Mouse (Mus musculus): ENCODE measurements at regions not wholly inside any gene's neighbourhood (a gene's known extent, or its start where the extent isn't known, plus 50 kb on each side); places are given as distances from the start of the nearest gene placed in this dataset.
A peak's percentile ranks its signal among the peaks of the same experiment; 100 is the strongest.

- no peak overlapping the region for H3K4me3 ChIP-seq (replicated peaks; ENCODE audit: control insufficient read depth, low read depth, low read length)
- no peak for TF ChIP-seq POLR2A (IDR thresholded peaks at IDR 0.05; ENCODE audit: borderline replicate concordance, control insufficient read depth, low read depth, low read length)
- no peak for TF ChIP-seq CTCF (IDR thresholded peaks at IDR 0.05; ENCODE audit: control insufficient read depth, insufficient read depth, low read length)
- 88% methylated on average over 5 of the region's 5 CpGs for WGBS
- no peak overlapping the region for H3K27ac ChIP-seq (ENCODE audit: control insufficient read depth, insufficient read depth, low read depth, low read length, poor library complexity)
- H3K4me1 ChIP-seq (ENCODE audit: control insufficient read depth, insufficient read depth, low read length), result no peaks in the 10 kb centered on the region
Observed at GRCm38 (mm10) chr9:74449981-74450380, 339.8 kb downstream of the Wdr72 start.

DNA sequence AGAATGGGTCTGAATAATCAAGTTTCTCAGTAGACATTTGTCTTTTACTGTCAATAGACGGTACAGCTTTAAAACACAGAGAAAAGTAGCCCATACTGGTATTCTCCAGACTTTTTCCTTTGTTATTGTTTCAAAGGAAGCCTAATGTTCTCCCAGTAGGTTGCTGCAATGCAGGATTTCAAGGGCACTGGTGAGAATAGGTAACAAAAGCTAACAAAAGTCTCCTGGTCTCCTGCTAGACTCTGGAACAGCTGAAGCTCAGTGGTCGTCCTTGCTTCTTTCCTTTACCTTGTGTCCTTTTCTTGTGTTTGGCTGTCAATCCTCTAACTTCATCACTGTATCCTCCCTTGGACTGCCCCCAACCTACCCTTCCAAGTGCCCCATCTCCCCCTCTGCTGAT lies 350.9 kb downstream of the Wdr72 start:
- no peak overlapping the region for H3K4me3 ChIP-seq (replicated peaks; ENCODE audit: control insufficient read depth, low read depth, low read length)
- 54% methylated on average over 2 of the region's 2 CpGs for WGBS
- no peaks in the 10 kb centered on the region for H3K4me1 ChIP-seq (ENCODE audit: control insufficient read depth, insufficient read depth, low read length)
- TF ChIP-seq POLR2A (IDR thresholded peaks at IDR 0.05; ENCODE audit: borderline replicate concordance, control insufficient read depth, low read depth, low read length), result no peak
- TF ChIP-seq CTCF (IDR thresholded peaks at IDR 0.05; ENCODE audit: control insufficient read depth, insufficient read depth, low read length), result no peak
- H3K27ac ChIP-seq (ENCODE audit: control insufficient read depth, insufficient read depth, low read depth, low read length, poor library complexity), result no peak overlapping the region

GRCm38 (mm10) chr9:74476830-74477229 lies 366.7 kb downstream of the Wdr72 start:
- 60% methylated on average over 2 of the region's 2 CpGs for WGBS
- no peaks in the 10 kb centered on the region for H3K4me1 ChIP-seq (ENCODE audit: control insufficient read depth, insufficient read depth, low read length)
- TF ChIP-seq CTCF (IDR thresholded peaks at IDR 0.05; ENCODE audit: control insufficient read depth, insufficient read depth, low read length) (no peak), POLR2A (IDR thresholded peaks at IDR 0.05; ENCODE audit: borderline replicate concordance, control insufficient read depth, low read depth, low read length) (no peak)
- H3K4me3 ChIP-seq (replicated peaks; ENCODE audit: control insufficient read depth, low read depth, low read length), result no peak overlapping the region
- no peak overlapping the region for H3K27ac ChIP-seq (ENCODE audit: control insufficient read depth, insufficient read depth, low read depth, low read length, poor library complexity)

DNA sequence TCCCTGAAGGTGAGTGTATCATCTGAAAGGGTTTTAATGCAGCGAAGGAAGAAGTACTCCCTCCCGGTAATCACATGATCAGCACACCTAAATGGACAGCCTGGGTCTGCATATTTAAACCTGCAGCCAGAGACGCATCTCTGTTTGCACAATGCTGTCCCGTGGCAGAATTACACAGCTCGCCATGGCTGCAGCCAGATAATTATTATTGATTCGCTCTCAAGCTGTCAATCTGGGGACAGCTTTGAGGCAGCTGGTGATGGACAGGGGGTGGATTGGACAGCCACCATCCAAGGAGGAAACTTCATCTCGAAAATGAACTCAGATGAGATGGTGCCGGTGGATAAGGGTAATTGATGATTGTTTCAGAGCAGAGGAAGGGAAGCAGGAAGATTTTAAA lies 369.1 kb downstream of the Wdr72 start:
- WGBS, result 72% methylated on average over 8 of the region's 8 CpGs
- Histone ChIP-seq H3K27ac (ENCODE audit: control insufficient read depth, insufficient read depth, low read depth, low read length, poor library complexity) (no peak overlapping the region), H3K4me1 (ENCODE audit: control insufficient read depth, insufficient read depth, low read length) (no peaks in the 10 kb centered on the region), H3K4me3 (replicated peaks; ENCODE audit: control insufficient read depth, low read depth, low read length) (no peak overlapping the region)
- TF ChIP-seq CTCF (IDR thresholded peaks at IDR 0.05; ENCODE audit: control insufficient read depth, insufficient read depth, low read length), result no peak
- TF ChIP-seq POLR2A (IDR thresholded peaks at IDR 0.05; ENCODE audit: borderline replicate concordance, control insufficient read depth, low read depth, low read length), result no peak

- 62% methylated on average over 2 of the region's 2 CpGs for WGBS
- Histone ChIP-seq H3K27ac (ENCODE audit: control insufficient read depth, insufficient read depth, low read depth, low read length, poor library complexity) (no peak overlapping the region), H3K4me3 (replicated peaks; ENCODE audit: control insufficient read depth, low read depth, low read length) (no peak overlapping the region), H3K4me1 (ENCODE audit: control insufficient read depth, insufficient read depth, low read length) (no peaks in the 10 kb centered on the region)
- TF ChIP-seq POLR2A (IDR thresholded peaks at IDR 0.05; ENCODE audit: borderline replicate concordance, control insufficient read depth, low read depth, low read length) (no peak), CTCF (IDR thresholded peaks at IDR 0.05; ENCODE audit: control insufficient read depth, insufficient read depth, low read length) (no peak)
Observed at GRCm38 (mm10) chr9:74513887-74514286, 347.8 kb upstream of the Onecut1 start.

DNA sequence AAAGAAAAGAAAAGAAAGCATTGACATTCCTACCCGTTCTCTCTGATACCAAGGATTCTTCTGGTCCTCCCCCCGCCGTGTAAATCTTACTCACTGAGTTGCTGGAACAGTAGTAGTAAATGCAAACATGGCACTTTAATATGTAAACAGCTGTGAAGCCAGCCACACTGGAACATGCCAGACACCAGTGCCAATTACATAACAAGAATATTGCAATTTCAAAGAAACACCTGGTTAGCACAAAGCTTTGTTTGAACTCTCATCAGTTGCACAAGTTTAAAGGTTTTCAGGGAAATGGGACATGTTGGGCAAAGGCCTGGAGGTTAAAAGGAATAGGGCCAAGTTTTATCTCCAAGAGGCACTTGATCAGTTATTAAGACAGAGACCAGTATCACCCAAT lies 333.2 kb upstream of the Onecut1 start:
- TF ChIP-seq CTCF (IDR thresholded peaks at IDR 0.05; ENCODE audit: control insufficient read depth, insufficient read depth, low read length), result no peak
- no peak for TF ChIP-seq POLR2A (IDR thresholded peaks at IDR 0.05; ENCODE audit: borderline replicate concordance, control insufficient read depth, low read depth, low read length)
- Histone ChIP-seq H3K27ac (ENCODE audit: control insufficient read depth, insufficient read depth, low read depth, low read length, poor library complexity) (no peak overlapping the region), H3K4me3 (replicated peaks; ENCODE audit: control insufficient read depth, low read depth, low read length) (no peak overlapping the region), H3K4me1 (ENCODE audit: control insufficient read depth, insufficient read depth, low read length) (no peaks in the 10 kb centered on the region)
- 75% methylated on average over 3 of the region's 3 CpGs for WGBS

- H3K27ac ChIP-seq (ENCODE audit: control insufficient read depth, insufficient read depth, low read depth, low read length, poor library complexity), result no peak overlapping the region
- H3K4me3 ChIP-seq (replicated peaks; ENCODE audit: control insufficient read depth, low read depth, low read length), result no peak overlapping the region
- H3K4me1 ChIP-seq (ENCODE audit: control insufficient read depth, insufficient read depth, low read length), result no peaks in the 10 kb centered on the region
- WGBS, result 11% methylated on average over 10 of the region's 10 CpGs
- TF ChIP-seq CTCF (IDR thresholded peaks at IDR 0.05; ENCODE audit: control insufficient read depth, insufficient read depth, low read length) (peak; percentile 54; the same call in 1 of the 2 replicates), POLR2A (IDR thresholded peaks at IDR 0.05; ENCODE audit: borderline replicate concordance, control insufficient read depth, low read depth, low read length) (no peak)
Observed at GRCm38 (mm10) chr9:74530317-74530716, 331.4 kb upstream of the Onecut1 start.

DNA sequence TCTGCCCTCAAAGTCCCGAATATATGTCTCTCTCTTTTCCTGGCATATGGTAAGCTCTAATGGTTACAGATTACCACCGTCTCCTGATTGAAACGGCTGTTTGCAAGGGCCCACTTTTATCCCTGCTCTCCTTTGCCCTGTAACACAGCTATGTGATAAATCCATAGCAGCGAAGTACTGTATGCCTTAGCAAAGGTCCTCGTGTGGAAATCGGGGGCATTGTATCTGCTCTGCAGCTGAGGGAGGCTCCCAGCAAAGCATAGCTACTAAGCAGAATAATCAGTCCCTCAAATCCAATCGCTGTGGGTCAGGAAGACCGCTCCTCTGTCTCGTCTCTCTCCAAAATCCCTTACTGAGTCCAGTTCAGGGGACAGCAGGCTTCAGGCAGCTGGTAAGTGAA lies 331.0 kb upstream of the Onecut1 start:
- Histone ChIP-seq H3K27ac (ENCODE audit: control insufficient read depth, insufficient read depth, low read depth, low read length, poor library complexity) (no peak overlapping the region), H3K4me3 (replicated peaks; ENCODE audit: control insufficient read depth, low read depth, low read length) (no peak overlapping the region), H3K4me1 (ENCODE audit: control insufficient read depth, insufficient read depth, low read length) (no peaks in the 10 kb centered on the region)
- TF ChIP-seq CTCF (IDR thresholded peaks at IDR 0.05; ENCODE audit: control insufficient read depth, insufficient read depth, low read length) (no peak), POLR2A (IDR thresholded peaks at IDR 0.05; ENCODE audit: borderline replicate concordance, control insufficient read depth, low read depth, low read length) (no peak)
- WGBS, result 57% methylated on average over 9 of the region's 9 CpGs

DNA sequence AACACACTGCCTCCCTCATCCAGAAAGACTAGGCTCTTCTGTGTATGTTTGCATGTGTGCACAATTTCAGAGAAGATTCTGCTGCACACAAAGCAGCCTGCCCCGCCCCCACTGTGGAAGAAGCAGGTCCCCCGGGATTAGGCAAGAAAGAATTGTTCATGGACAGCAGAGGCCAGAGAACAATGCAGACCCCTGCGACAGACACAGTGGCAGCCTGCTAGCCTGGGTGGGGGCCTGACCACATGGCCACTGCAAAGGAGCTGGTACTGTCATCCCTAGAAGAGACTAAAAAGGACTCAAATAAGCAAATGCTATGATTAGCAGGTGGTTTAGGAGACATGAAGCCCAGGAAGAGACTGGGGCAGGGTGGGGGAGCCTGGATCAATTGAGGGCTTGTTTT lies 329.7 kb upstream of the Onecut1 start:
- Histone ChIP-seq H3K4me3 (replicated peaks; ENCODE audit: control insufficient read depth, low read depth, low read length) (no peak overlapping the region), H3K4me1 (ENCODE audit: control insufficient read depth, insufficient read depth, low read length) (no peaks in the 10 kb centered on the region), H3K27ac (ENCODE audit: control insufficient read depth, insufficient read depth, low read depth, low read length, poor library complexity) (no peak overlapping the region)
- WGBS, result 55% methylated on average over 3 of the region's 3 CpGs
- no peak for TF ChIP-seq POLR2A (IDR thresholded peaks at IDR 0.05; ENCODE audit: borderline replicate concordance, control insufficient read depth, low read depth, low read length)
- no peak for TF ChIP-seq CTCF (IDR thresholded peaks at IDR 0.05; ENCODE audit: control insufficient read depth, insufficient read depth, low read length)

All from bone marrow, adult 2 months (tissue).